Mouse (Mus musculus) left cerebral cortex, adult 9 months (tissue): ENCODE measurements at regions not wholly inside any gene's neighbourhood (a gene's known extent, or its start where the extent isn't known, plus 50 kb on each side); places are given as distances from the start of the nearest gene placed in this dataset.

Experiments
- DNase-seq, 2 experiments: peaks; one replicate each; pipeline ENCODE4 v3.0.0; 2022; ENCODE audit warnings: low spot score in 2 of 2

GRCm38 (mm10) chr15:62286666-62287655 is 1364.1 kb upstream of the A1bg start:
- no peak for DNase-seq

- DNase-seq, result no peak
These were observed 1362.1 kb upstream of the A1bg start for GRCm38 (mm10) chr15:62284606-62285531.

GRCm38 (mm10) chr15:62283661-62284429 is 1361.0 kb upstream of the A1bg start:
- DNase-seq, result no peak

- no peak for DNase-seq
These were observed 1359.8 kb upstream of the A1bg start for GRCm38 (mm10) chr15:62282646-62283045.

- no peak for DNase-seq
These were observed 1359.3 kb upstream of the A1bg start for GRCm38 (mm10) chr15:62282116-62282515.

GRCm38 (mm10) chr15:62279526-62279925 is 1356.7 kb upstream of the A1bg start:
- DNase-seq, result no peak

- no peak for DNase-seq
These were observed 1352.0 kb upstream of the A1bg start for GRCm38 (mm10) chr15:62274818-62275217.

- DNase-seq, result no peak
These were observed 1351.2 kb upstream of the A1bg start for GRCm38 (mm10) chr15:62273855-62274488.

GRCm38 (mm10) chr15:62272755-62273154 is 1349.9 kb upstream of the A1bg start:
- no peak for DNase-seq

GRCm38 (mm10) chr15:62271428-62271827 is 1348.6 kb upstream of the A1bg start:
- DNase-seq, result no peak

- no peak for DNase-seq
These were observed 1345.4 kb upstream of the A1bg start for GRCm38 (mm10) chr15:62268189-62268588.

- no peak for DNase-seq
These were observed 1344.7 kb upstream of the A1bg start for GRCm38 (mm10) chr15:62267536-62267935.

GRCm38 (mm10) chr15:62266025-62266424 is 1343.2 kb upstream of the A1bg start:
- no peak for DNase-seq

GRCm38 (mm10) chr15:62265484-62265937 is 1342.7 kb upstream of the A1bg start:
- no peak for DNase-seq

GRCm38 (mm10) chr15:62264966-62265365 is 1342.2 kb upstream of the A1bg start:
- DNase-seq, result no peak

- DNase-seq, result no peak
These were observed 1341.4 kb upstream of the A1bg start for GRCm38 (mm10) chr15:62264183-62264582.

- no peak for DNase-seq
These were observed 1339.7 kb upstream of the A1bg start for GRCm38 (mm10) chr15:62262487-62262886.

- peak in 1 of 2 experiments; percentile 9 for DNase-seq
These were observed 1338.7 kb upstream of the A1bg start for GRCm38 (mm10) chr15:62261520-62261919.

- no peak for DNase-seq
These were observed 1335.8 kb upstream of the A1bg start for GRCm38 (mm10) chr15:62258611-62259010.

GRCm38 (mm10) chr15:62257955-62258354 is 1335.1 kb upstream of the A1bg start:
- peak in 1 of 2 experiments; percentile 21 for DNase-seq

- DNase-seq, result no peak
These were observed 1334.4 kb upstream of the A1bg start for GRCm38 (mm10) chr15:62257110-62257667.
